Mouse (Mus musculus) heart, postnatal 14 days (tissue): ENCODE results near the gene Slc5a1. TPM values are rescaled to one million over a fixed set of nuclear protein-coding genes. Genes with fewer than 3 reads are reported as not detected.

Experiments
- DNase-seq, 2 experiments: peaks; one replicate each; pipeline ENCODE4 v3.0.0; 2021 to 2022
- intact Hi-C: fragments of 180-260 bp; cut with DNase I; formaldehyde crosslinking; loops from one replicate; pipeline ENCODE4 v1.15.1; 2025
- long read RNA-seq, 2 experiments: library from polyadenylated mRNA; stranded (forward); transcript quantifications; one replicate each; pipeline ENCODE4 v2.0.0; 2021
- total RNA-seq, 2 experiments: library from RNA; stranded (reverse); gene quantifications; 2 replicates each; pipeline ENCODE4 v1.2.3; 2021

The Slc5a1 gene
- under 1 TPM; 0.10 to 0.15 TPM for total RNA-seq
- long read RNA-seq, experiment 1: 0 reads
- long read RNA-seq, experiment 2: 0 reads

GRCm38 (mm10) chr5:33104025-33104481, at the start of gene Slc5a1:
TSS of gene Slc5a1 (plus strand) at chr5:33104219.
- intact Hi-C loops: no loop called here
- no peak for DNase-seq

- intact Hi-C loops: no loop called here
- no peak for DNase-seq
These were observed 47.8 kb upstream of the Slc5a1 start for GRCm38 (mm10) chr5:33056126-33056765.

- intact Hi-C loops: no loop called here
- DNase-seq: no peak
These were observed 33.9 kb upstream of the Slc5a1 start for GRCm38 (mm10) chr5:33070071-33070470.

GRCm38 (mm10) chr5:33076490-33077191, 27.4 kb upstream of the Slc5a1 start:
- intact Hi-C loops: no loop called here
- no peak for DNase-seq

DNA sequence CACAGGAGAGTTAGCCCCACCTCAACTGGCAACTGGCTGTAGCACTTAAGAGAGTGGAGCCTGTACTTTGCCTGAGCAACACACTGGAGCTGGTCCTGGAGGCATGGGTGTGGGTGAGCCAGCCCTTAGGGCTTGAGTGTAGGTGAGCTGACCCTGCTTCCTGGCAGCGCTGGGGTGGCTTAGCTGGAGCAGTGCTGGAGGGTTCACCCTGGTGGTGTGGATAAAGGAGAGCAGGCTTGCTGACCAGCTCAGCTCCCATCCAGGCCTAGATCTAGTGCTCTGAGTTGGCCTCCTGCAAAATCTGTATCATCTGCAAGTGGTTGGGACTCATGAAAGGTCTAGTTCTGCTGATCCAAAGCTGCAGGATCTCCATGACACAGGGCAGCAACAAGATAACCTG, 21.1 kb upstream of the Slc5a1 start:
- DNase-seq: no peak
- intact Hi-C loops: no loop called here

DNA sequence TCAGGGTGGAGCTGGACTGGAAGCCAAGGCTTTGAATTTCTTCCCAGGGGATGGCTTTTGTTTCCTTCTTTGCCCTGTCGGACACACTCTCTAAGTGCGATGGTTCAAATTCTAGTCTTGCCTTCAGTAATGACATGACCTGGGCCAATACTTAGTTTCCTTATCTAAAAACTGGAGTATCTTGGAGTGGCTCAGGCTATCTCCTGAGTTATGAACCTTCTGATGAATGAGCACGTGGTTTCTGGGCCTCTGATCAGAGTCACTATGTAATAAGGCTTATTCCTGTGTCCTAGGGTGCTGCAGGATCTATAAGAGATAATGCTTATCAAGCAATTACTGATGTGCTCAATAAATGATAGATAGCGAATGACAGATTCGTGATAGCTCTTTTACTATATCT, 19.4 kb upstream of the Slc5a1 start:
- intact Hi-C loops: no loop called here
- no peak for DNase-seq

DNA sequence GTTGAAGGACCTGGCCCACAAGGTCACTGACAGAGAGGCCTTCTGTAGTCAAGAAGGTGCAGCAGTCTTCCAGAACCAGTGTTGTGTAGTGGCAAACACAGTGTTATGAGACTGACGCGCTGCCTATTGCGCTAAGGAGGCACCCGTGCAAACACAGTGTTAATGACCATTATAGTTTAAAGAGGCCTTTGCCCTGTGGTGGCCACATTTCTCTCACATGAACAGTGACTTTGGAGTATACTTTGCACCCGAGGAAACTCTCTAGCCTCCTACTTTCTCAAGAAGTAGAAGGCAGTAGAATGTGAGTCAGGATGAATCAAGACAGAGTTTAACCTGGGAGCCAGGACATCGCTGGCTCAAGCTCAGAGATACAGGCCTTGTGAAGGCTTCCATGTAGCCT, 12.7 kb upstream of the Slc5a1 start:
- intact Hi-C loops: no loop called here

DNA sequence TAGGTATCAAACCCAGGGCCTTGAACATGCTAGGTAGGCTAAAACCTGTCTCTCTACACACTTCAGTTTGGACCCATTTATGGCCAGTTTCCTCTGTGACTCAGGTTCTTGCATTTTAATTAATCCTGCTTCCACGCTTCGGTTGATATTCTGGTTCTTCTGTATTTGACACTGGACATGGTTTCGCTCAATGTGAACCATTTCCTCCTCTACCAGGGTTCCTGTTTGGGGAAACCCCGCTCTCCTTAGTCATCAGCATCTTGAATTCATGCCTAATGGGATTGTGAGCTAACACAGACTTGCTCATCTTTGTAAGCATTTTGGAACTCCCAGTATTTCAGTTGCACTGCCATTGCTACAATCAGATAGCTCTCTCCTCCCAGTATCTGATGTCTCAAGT, 8.7 kb upstream of the Slc5a1 start:
- intact Hi-C loops: no loop called here
- no peak for DNase-seq

More for the DNA sequence above, 12.7 kb upstream of the Slc5a1 start:
- DNase-seq: no peak

- no peak for DNase-seq
- intact Hi-C loops: no loop called here
These were observed 1.5 kb upstream of the Slc5a1 start for GRCm38 (mm10) chr5:33102369-33103055.

- intact Hi-C loops: no loop called here
- no peak for DNase-seq
These were observed 857 bp downstream of the Slc5a1 start for GRCm38 (mm10) chr5:33104876-33105275.

- intact Hi-C loops: no loop called here
- DNase-seq: no peak
These were observed 1.6 kb downstream of the Slc5a1 start for GRCm38 (mm10) chr5:33105660-33106059.

DNA sequence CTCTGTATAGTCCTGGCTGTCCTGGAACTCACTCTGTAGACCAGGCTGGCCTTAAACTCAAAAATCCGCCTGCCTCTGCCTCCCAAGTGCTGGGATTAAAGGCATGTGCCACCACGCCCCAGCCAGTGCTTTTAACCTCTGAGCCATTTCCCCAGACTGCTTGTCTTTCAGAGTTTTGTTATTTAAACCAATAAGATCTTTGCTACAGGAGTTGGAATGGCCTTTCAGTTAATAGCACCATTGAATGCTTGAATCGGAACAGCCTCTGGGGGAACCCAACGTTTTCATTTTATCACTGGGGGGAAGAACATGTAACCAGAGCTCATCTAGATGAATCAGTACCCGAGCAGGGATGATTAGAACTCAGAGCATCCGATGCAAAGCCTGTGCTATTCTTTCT, 3.0 kb downstream of the Slc5a1 start:
- intact Hi-C loops: no loop called here
- DNase-seq: no peak

- intact Hi-C loops: no loop called here
- DNase-seq: no peak
These were observed 3.9 kb downstream of the Slc5a1 start for GRCm38 (mm10) chr5:33107778-33108405.

DNA sequence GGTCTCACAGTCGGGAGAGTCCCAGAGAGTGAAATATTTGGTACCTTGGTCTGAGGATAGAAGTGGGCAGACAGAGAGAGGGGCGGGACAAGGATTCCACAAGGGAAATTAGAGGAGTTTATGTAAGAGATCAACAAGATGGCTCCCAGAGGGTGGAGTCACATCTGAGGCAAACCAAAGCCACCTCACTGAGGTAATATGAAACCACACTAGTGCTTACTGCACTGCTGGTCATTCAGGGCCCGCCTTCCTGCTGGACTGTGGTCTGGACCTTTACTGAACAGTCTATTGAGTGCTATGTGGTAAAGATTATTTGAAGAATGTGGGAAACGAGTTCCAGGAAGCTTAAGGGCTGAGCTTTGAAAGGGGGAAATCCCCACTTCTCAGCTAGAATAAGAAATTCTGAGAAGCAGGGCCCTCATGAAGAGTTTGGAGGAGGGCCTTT, 17.9 kb downstream of the Slc5a1 start:
- DNase-seq: no peak
- intact Hi-C loops: no loop called here

DNA sequence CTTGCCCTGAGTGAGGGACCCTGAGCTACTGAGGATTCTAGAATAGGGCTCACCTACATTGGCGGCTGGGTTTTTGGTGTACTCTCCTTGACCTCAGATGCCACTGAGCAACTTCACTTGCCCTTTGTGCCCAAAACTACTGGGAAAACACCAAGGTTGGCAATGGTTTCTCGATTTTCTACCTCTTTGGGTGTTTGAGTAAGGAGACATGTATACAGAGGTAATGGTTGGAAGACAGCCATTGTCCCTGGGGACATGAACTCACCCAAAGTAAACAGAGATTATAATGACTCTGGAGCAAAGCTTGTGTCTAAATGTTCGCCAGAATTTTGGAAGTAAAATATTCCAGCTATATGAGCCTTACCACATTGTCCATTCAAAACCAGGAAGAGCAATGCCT, 19.6 kb downstream of the Slc5a1 start:
- DNase-seq: no peak
- intact Hi-C loops: no loop called here

DNA sequence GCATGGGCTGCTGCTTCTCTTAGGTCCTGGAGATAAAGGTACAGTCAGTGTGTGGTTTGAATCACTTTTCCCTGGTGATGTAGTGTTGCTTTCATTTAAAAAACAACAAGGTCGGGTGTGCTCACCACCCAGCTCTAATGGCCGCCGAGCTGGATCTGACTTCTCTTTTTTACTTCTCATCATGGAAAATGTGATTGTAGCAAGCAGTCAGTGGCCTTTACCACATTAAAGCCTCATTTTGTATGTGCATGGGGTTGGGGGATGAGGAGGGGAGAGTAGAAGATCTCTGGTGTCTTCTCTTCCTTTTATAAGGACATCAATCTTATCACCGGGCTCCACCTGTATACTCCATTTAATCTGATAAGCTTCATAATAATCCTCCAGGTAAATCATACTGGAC, 21.3 kb downstream of the Slc5a1 start:
- no peak for DNase-seq
- intact Hi-C loops: no loop called here

GRCm38 (mm10) chr5:33134132-33134531, 30.1 kb downstream of the Slc5a1 start:
- intact Hi-C loops: no loop called here
- no peak for DNase-seq

GRCm38 (mm10) chr5:33135611-33136010, 31.6 kb downstream of the Slc5a1 start:
- intact Hi-C loops: no loop called here
- DNase-seq: no peak

DNA sequence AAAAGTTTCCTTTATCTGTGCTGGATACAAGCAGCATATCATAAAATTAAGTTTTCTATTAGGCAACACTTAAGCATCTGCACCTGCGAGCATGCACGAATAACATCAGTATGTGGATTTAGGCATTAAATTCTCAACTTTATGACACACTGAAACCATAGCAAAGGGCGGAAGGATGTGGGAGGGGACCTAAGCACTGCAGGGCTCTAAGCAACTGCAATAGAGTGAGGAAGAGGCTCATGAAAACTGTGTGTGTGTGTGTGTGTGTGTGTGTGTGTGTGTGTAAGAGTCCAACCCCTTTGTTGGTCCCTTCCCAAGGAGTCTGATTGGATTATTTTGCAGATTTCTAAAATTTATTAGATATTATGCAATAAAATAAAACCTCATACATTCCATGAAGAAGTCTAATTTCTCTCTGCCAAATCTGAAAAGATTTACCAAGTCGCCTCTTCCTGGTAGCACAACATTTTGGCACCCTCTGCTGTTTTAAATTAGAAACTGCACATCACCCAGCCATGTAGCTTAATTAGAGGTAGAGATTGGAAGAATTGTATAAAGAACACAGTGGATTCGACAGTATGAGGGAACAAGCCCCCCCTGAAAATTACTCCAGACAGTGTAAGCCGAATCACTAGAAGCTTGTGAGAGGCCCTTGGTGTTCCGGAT, 38.9 kb downstream of the Slc5a1 start:
- intact Hi-C loops: loop anchor here (1.0 kb wide), 1 partner anchor 104 kb away; no protein-coding TSS in a partner anchor
- DNase-seq: peak; percentile 21 to 52

- DNase-seq: peak; percentile 8 to 13
- intact Hi-C loops: no loop called here
These were observed 40.0 kb downstream of the Slc5a1 start for GRCm38 (mm10) chr5:33144025-33144424.
